Mouse (Mus musculus) bone marrow macrophage, adult 2 months (primary cell): ENCODE results near the gene Tmem199. TPM values are rescaled to one million over a fixed set of nuclear protein-coding genes. Genes with fewer than 3 reads are reported as not detected.
A peak's percentile ranks its signal among the peaks of the same experiment; 100 is the strongest.

Source experiments
- H3K27ac ChIP-seq: 2 replicates; pipeline ENCODE4 v1.5.1; 2012; ENCODE audit warnings: low read depth, low read length; ENCODE audit not compliant: insufficient read depth
- H3K4me1 ChIP-seq: 2 replicates; pipeline ENCODE4 v1.6.1; 2012; ENCODE audit warnings: low read length; ENCODE audit not compliant: control insufficient read depth, insufficient read depth
- H3K4me3 ChIP-seq: 2 replicates; pipeline ENCODE4 v1.5.1; 2012; ENCODE audit warnings: mild to moderate bottlenecking, low read length, moderate library complexity; ENCODE audit not compliant: insufficient read depth
- CTCF ChIP-seq: IDR thresholded peaks from 2 replicates; pipeline ENCODE4 v1.5.1; 2012; ENCODE audit warnings: low read depth, mild to moderate bottlenecking, low read length, moderate library complexity
- POLR2A ChIP-seq: IDR thresholded peaks from 2 replicates; pipeline ENCODE4 v1.6.1; 2012; ENCODE audit warnings: mild to moderate bottlenecking, low read depth, low read length, borderline replicate concordance
- polyA plus RNA-seq: library from polyadenylated mRNA; stranded (reverse); fragments of >200 nt; gene quantifications from 2 replicates; pipeline ENCODE4 v1.2.4, GENCODE M21; 2012; ENCODE audit not compliant: missing spikeins, insufficient read depth, insufficient read length

The Tmem199 gene
- polyA plus RNA-seq, 1 experiment, result 21.9 TPM

DNA sequence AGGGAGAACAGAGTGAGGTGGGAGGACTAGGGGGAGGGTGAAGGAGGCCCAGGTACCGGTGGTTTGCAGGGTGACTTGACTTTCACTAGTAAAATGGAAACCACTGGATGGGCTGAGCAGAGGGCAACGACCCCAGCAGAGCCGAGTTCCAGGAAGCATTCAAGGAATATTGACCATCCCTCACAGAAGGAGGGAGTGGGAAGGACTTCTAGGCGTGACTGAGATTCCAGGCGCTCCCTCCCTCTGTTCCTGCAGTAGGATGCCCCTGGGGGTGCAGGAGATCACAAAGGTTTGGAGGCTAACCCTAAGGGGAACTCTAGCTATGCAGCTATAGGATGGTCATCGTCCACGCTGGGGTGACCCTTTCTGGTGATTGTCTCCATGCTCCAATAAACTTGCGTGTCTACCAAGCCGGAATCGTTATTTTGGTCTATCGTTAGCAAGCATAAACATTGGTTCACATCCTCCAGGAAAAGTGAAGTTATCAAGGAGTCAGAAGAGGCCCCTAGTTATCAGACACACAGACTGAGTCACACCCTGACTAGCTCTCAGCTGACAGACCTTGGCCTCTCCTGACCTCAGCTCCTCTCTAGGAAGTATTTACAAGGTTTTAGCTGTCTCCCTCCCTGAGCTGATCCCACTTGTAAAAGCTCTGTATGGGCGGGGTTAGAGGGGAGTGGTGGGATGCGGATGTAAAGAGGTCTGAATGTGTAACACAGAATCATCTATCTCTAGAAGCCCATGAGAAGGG, 48.5 kb downstream of the Tmem199 start:
- Histone ChIP-seq H3K4me1 (peaks cover 27% of the 10 kb centered on the region), H3K4me3 (no peak overlapping the region), H3K27ac (no peak overlapping the region)
- no peak for TF ChIP-seq CTCF
- no peak for TF ChIP-seq POLR2A

DNA sequence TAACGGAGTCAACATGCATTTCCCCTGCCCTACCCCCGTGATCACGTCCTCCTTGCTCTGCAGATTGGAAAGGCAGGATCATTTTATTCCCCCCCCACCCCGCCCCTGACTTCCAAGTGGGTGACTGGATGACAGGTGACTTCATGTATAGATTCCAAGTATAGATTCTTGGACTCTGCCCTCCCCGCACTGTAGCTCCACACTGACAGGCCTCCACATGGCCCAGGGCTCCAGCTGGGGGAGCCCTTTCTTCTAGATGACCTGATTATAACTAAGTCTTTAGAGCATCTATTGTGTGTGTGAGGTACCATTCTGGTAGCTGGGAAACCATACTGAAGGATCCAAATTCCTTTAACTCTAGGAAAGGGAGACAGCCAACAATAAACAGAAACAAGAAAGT, 49.3 kb downstream of the Tmem199 start:
- H3K4me3 ChIP-seq, result no peak overlapping the region
- H3K27ac ChIP-seq, result no peak overlapping the region
- H3K4me1 ChIP-seq, result peaks cover 25% of the 10 kb centered on the region
- no peak for TF ChIP-seq CTCF
- no peak for TF ChIP-seq POLR2A

DNA sequence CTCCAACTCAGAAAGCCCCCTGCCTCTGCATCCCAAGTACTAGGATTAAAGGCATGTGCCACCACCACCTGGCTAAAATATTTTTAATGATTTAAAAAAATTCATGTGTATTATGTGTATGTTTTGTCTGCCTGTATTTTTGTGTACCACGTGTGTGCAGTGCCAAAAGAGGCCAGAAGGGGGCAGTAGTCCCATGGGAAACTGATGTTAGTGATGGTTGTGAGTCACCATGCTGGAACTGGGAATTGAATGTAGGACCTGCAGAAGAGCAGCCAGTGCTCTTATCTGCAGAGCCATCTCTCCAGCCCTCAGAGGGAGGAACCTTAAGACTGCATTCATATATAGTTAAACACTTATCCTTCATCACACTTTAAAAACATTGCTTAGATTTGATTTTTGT, 50.1 kb downstream of the Tmem199 start:
- TF ChIP-seq CTCF, result peak; percentile 61
- no peak for TF ChIP-seq POLR2A
- Histone ChIP-seq H3K27ac (no peak overlapping the region), H3K4me1 (peaks cover 25% of the 10 kb centered on the region), H3K4me3 (no peak overlapping the region)

DNA sequence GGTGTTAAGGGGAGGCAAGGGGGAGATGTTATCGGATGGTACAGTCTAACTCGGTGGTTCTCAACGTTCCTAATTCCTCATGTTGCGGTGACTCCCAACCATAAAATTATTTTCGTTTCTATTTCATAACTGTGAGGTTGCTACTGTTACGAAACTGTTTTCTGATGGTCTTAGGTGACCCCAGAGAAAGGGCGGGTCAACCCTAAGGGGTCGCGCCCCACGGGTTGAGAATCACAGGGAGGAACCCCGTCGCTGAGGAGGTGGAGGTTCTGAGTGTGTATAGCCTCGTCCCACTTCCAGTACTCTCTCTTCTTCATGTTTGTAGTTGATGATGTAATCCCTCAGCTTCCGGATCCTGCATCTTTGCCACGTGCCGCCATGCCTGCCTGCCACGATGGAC, 53.2 kb downstream of the Tmem199 start:
- Histone ChIP-seq H3K4me1 (peaks cover 5% of the 10 kb centered on the region), H3K27ac (no peak overlapping the region), H3K4me3 (no peak overlapping the region)
- TF ChIP-seq CTCF (no peak), POLR2A (no peak)

Other genes with a start within 250 kb of the Tmem199 start
- gene BC030499, start 221.3 kb downstream of the Tmem199 start, polyA plus RNA-seq, result 3.5 and 4.4 TPM in 2 replicates
- gene Spag5, start 210.6 kb downstream of the Tmem199 start, polyA plus RNA-seq, result 19.3 and 28.1 TPM in 2 replicates
- 21.9 and 31.0 TPM in 2 replicates for gene Aldoc, start 189.2 kb downstream of the Tmem199 start, polyA plus RNA-seq
- 80.8 and 85.9 TPM in 2 replicates for gene Pigs, start 183.8 kb downstream of the Tmem199 start, polyA plus RNA-seq
- gene Unc119, start 168.7 kb downstream of the Tmem199 start, polyA plus RNA-seq, result 35.5 and 38.5 TPM in 2 replicates
- gene Foxn1, start 125.6 kb downstream of the Tmem199 start, polyA plus RNA-seq, result not detected in 2 replicates
- gene Slc13a2, start 90.0 kb downstream of the Tmem199 start, polyA plus RNA-seq, result 0.99 and 1.2 TPM in 2 replicates
- 9.1 and 9.7 TPM in 2 replicates for gene Slc46a1, start 46.5 kb downstream of the Tmem199 start, polyA plus RNA-seq
- gene Sarm1, start 14.4 kb downstream of the Tmem199 start, polyA plus RNA-seq, result 1.5 and 2.0 TPM in 2 replicates
- gene Vtn, start 13.1 kb downstream of the Tmem199 start, polyA plus RNA-seq, result not detected in 2 replicates
- not detected in 2 replicates for gene Sebox, start 8.7 kb downstream of the Tmem199 start, polyA plus RNA-seq
- 26.1 and 27.0 TPM in 2 replicates for gene Poldip2, start within 50 bp of the Tmem199 start, polyA plus RNA-seq
- 30.4 and 32.3 TPM in 2 replicates for gene Tnfaip1, start 24.2 kb upstream of the Tmem199 start, polyA plus RNA-seq
- 42.2 and 46.8 TPM in 2 replicates for gene Ift20, start 24.2 kb upstream of the Tmem199 start, polyA plus RNA-seq
- 28.5 and 29.2 TPM in 2 replicates for gene Tmem97, start 38.6 kb upstream of the Tmem199 start, polyA plus RNA-seq
- 13.7 and 19.3 TPM in 2 replicates for gene Nlk, start 185.2 kb upstream of the Tmem199 start, polyA plus RNA-seq
- 18.7 and 18.9 TPM in 2 replicates for gene Ccnq, start 239.6 kb upstream of the Tmem199 start, polyA plus RNA-seq